Mouse (Mus musculus) spleen, adult 2 months (tissue): ENCODE results near the gene Srpk2.

Source experiments
- CTCF ChIP-seq: fragments of 200-500 bp; IDR thresholded peaks from 2 replicates; pipeline ENCODE4 v1.5.1; 2011; ENCODE audit warnings: mild to moderate bottlenecking, inconsistent platforms; ENCODE audit not compliant: insufficient read depth, insufficient read length, insufficient replicate concordance; ENCODE audit errors: extremely low read depth
- POLR2A ChIP-seq: fragments of 200-500 bp; IDR thresholded peaks from 2 replicates; pipeline ENCODE4 v1.6.1; 2011; ENCODE audit warnings: low read depth, low read length, inconsistent platforms

DNA sequence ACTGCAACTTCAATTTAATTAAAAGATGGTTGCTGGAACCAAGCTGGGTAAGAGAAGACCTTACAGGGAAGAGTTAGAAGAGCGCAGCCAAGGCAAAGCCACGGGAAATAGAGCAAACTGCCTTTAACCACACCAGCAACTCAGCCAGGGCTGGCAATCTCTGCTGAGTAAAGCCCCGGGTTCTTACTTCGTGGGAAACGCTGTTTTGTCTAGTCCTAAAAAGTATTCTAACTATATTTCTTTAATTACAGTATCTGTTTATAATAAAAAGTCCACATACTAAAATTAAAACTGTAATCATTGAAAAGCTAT, 67.4 kb downstream of the Srpk2 start:
- TF ChIP-seq CTCF = no peak
- no peak for TF ChIP-seq POLR2A
